ENCODE assay signal across 8 mouse cellular contexts in genomic region chr6:31562371-31563080, GRCm38 (mm10). TPM values are rescaled to one million over a fixed set of nuclear protein-coding genes. Genes with fewer than 3 reads are reported as not detected.
DNase-seq lines count a peak whose midpoint lies in the region; ATAC-seq and TF ChIP-seq lines count a peak whose summit lies in the region.

No protein-coding gene starts in this region.

- H3K79me2 ChIP-seq in heart, adult 2 months (replicated peaks; ENCODE audit: control insufficient read depth, insufficient read depth, low read length), result no peaks in the 10 kb centered on the region

- no peak for ATAC-seq in cerebellum, adult (ENCODE audit: insufficient number of reproducible peaks, low FRiP score, low TSS enrichment)

- intact Hi-C loops in left cerebral cortex, adult 2 months (cut with DNase I), result no loop called here
- intact Hi-C loops in heart, adult 2 months (cut with DNase I), result loop anchor here (2.0 to 5.0 kb wide), 3 partner anchors 18 to 76 kb away; no protein-coding TSS in a partner anchor

- WGBS in heart, adult 2 months, result 22% methylated on average over 16 of the region's 16 CpGs

- TF ChIP-seq POLR2A in heart, adult 2 months (IDR thresholded peaks at IDR 0.05; ENCODE audit: insufficient read depth, low read depth, low read length), result 0 out of 2 replicates have a peak, but pooled peaks have one; percentile 40

- no peak for DNase-seq in left cerebral cortex, adult 2 months (ENCODE audit: extremely low spot score in 1 of 2, low spot score in 2 of 2)
- DNase-seq in left cerebral cortex, adult 8-10 months (ENCODE audit: low spot score in 2 of 2), result no peak
- DNase-seq in heart, adult 2 months, result peak; percentile 51 to 53
- peak; percentile 27 to 42 for DNase-seq in kidney, postnatal 4 days
- DNase-seq in naive thymus-derived CD4-positive, alpha-beta T cell, adult 2 months (ENCODE audit: low read depth), result peak; percentile 4
- DNase-seq in urinary bladder, adult 2 months (ENCODE audit: low spot score), result no peak
- no peak for DNase-seq in urinary bladder, postnatal 14 days (ENCODE audit: low spot score)

- no peak for TF ChIP-seq CTCF in left cerebral cortex, adult 2 months (IDR thresholded peaks at IDR 0.05)
- TF ChIP-seq CTCF in heart, adult 2 months (IDR thresholded peaks at IDR 0.05), result no peak

- peak overlapping the region; percentile 78 for H3K4me3 ChIP-seq in left cerebral cortex, adult 2 months
- peak overlapping the region; percentile 71 for H3K4me3 ChIP-seq in heart, adult 2 months

- H3K27me3 ChIP-seq in heart, adult 2 months (ENCODE audit: control insufficient read depth, insufficient read depth, low read length), result peaks cover 2% of the 10 kb centered on the region; the same call in 1 of the 2 replicates

- H3K27ac ChIP-seq in left cerebral cortex, adult 2 months, result no peak overlapping the region; the same call in 1 of the 2 replicates
- peak overlapping the region; percentile 92 for H3K27ac ChIP-seq in heart, adult 2 months

- TF ChIP-seq EP300 in heart, adult 2 months (IDR thresholded peaks at IDR 0.05; ENCODE audit: insufficient read depth, low read depth, low read length), result peak; percentile 65; the same call in 1 of the 2 replicates

- peaks cover 9% of the 10 kb centered on the region; the same call in 1 of the 2 replicates for H3K36me3 ChIP-seq in heart, adult 2 months (ENCODE audit: control insufficient read depth, insufficient read depth, low read length)

- H3K9ac ChIP-seq in heart, adult 2 months (ENCODE audit: low read depth, low read length), result peak overlapping the region; percentile 91

- peaks cover 7% of the 10 kb centered on the region for H3K4me1 ChIP-seq in heart, adult 2 months (ENCODE audit: control insufficient read depth, insufficient read depth, low read length)

RNA-seq across cellular contexts. Expression of gene Podxl, which starts 1.3 kb away (rescaled TPM):
- total RNA-seq in left cerebral cortex, adult 2 months (2021), result 10 to 100 TPM; 20.2 to 23.2 TPM
- total RNA-seq in left cerebral cortex, adult 8-10 months (2022), result 10 to 100 TPM; 20.1 to 23.1 (median 21.0) TPM
- 10 to 100 TPM; 71.6 to 90.9 TPM for total RNA-seq in heart, adult 2 months (2021)
- polyA plus RNA-seq in heart, adult 2 months (2012; rRNA removed), result 53.8 and 99.2 TPM in 2 replicates
- polyA plus RNA-seq in urinary bladder, adult 2 months (2012; rRNA removed), result 23.1 and 32.5 TPM in 2 replicates

Comparison
In these comparisons a context has a peak if more than half of its experiments do, and no peak if none do; other contexts are left out.
1. DNase-seq: peak in heart, adult 2 months (2 of 2), kidney, postnatal 4 days (2 of 2) and naive thymus-derived CD4-positive, alpha-beta T cell, adult 2 months (single experiment); none in left cerebral cortex, adult 2 months (0 of 2), left cerebral cortex, adult 8-10 months (0 of 2), urinary bladder, adult 2 months (single experiment) and urinary bladder, postnatal 14 days (single experiment).